Mouse (Mus musculus) liver, postnatal 0 days (tissue): ENCODE data around the gene Emc4. TPM values are rescaled to one million over a fixed set of nuclear protein-coding genes. Genes with fewer than 3 reads are reported as not detected.

Experiments used
- ATAC-seq: fragments of 200-750 bp; cut with Nextera tagmentation; 2 replicates; pipeline ENCODE4 v1.8.0; 2017; ENCODE audit warnings: mild to moderate bottlenecking, moderate library complexity
- DNase-seq: peaks from one replicate; pipeline ENCODE4 v3.0.0-alpha.2; 2016
- H3K27ac ChIP-seq: fragments of 300-500 bp; sonication (generic); 2 replicates; pipeline ENCODE4 v1.5.1; 2014; ENCODE audit warnings: antibody characterized with exemption, moderate library complexity, mild to moderate bottlenecking, low read depth
- H3K27me3 ChIP-seq: fragments of 300-500 bp; sonication (generic); 2 replicates; pipeline ENCODE4 v1.6.1; 2014; ENCODE audit warnings: low read length, control low read depth, mixed read lengths; ENCODE audit not compliant: insufficient read depth
- H3K36me3 ChIP-seq: fragments of 300-500 bp; sonication (generic); replicated peaks from 2 replicates; pipeline ENCODE4 v1.6.1; 2014; ENCODE audit warnings: mild to moderate bottlenecking, control low read depth, low read length, moderate library complexity, mixed read lengths; ENCODE audit not compliant: insufficient read depth
- H3K4me1 ChIP-seq: fragments of 300-500 bp; sonication (generic); 2 replicates; pipeline ENCODE4 v1.6.1; 2014; ENCODE audit warnings: antibody characterized with exemption, mild to moderate bottlenecking, control low read depth; ENCODE audit not compliant: insufficient read depth
- H3K4me2 ChIP-seq: fragments of 300-500 bp; sonication (generic); 2 replicates; pipeline ENCODE4 v1.6.1; 2014; ENCODE audit warnings: low read depth, mild to moderate bottlenecking, low read length, moderate library complexity, mixed read lengths
- H3K4me3 ChIP-seq: fragments of 300-500 bp; sonication (generic); 2 replicates; pipeline ENCODE4 v1.5.1; 2014; ENCODE audit warnings: low read depth, low read length
- H3K9ac ChIP-seq: fragments of 300-500 bp; sonication (generic); replicated peaks from 2 replicates; pipeline ENCODE4 v1.6.1; 2014; ENCODE audit warnings: mild to moderate bottlenecking, moderate library complexity
- H3K9me3 ChIP-seq: fragments of 300-500 bp; sonication (generic); 2 replicates; pipeline ENCODE4 v1.6.1; 2016; ENCODE audit warnings: mild to moderate bottlenecking, control low read depth, low read length, mixed read lengths
- CTCF ChIP-seq: sonication (generic); IDR thresholded peaks from 2 replicates; pipeline ENCODE4 v1.5.1; 2016; ENCODE audit warnings: antibody characterized with exemption, low read depth
- EP300 ChIP-seq: IDR thresholded peaks from 2 replicates; pipeline ENCODE4 v1.6.1; 2016; ENCODE audit warnings: antibody characterized with exemption, low read depth, mild to moderate bottlenecking
- WGBS: fragments of 180-500 bp; shearing (Covaris S2); extraction: QIAGEN DNeasy Blood & Tissue Kit; methylation state at CpG from one replicate; pipeline ENCODE4 v1.1.7; 2014; ENCODE audit not compliant: insufficient replicate concordance; 5-methylcytosine and 5-hydroxymethylcytosine counted together
- polyA plus RNA-seq: library from polyadenylated mRNA; unstranded; fragments of >200 nt; fragmentation: Nextera tagmentation; extraction: Ambion mirVana; gene quantifications from 2 replicates; pipeline ENCODE4 v1.2.1, GENCODE M21; 2015

Gene Emc4
- polyA plus RNA-seq, 1 experiment from 2014 or later: 62.9 TPM

DNA sequence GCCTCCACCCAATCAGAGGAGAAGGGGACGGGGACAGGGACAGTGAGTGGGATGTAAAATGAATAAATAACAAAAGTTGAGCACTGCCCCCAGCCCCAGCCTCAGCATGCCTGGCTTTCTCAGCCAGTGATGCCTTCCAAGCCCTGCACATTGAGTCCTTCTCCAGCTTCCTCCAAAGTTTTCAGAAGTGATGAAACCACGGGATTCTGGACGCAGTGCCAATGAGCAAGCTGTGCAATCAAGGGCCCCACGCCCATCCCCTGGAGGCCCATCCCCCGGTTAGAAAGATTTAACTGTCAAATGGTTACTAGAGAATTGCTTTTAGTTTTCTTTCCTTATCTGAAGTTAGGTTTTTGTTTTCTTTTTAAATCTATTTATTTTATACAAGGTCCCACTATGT is 2.1 kb upstream of the Emc4 start:
- Histone ChIP-seq H3K27ac (no peak overlapping the region), H3K4me2 (no peak overlapping the region), H3K9ac (no peak overlapping the region), H3K4me3 (no peak overlapping the region), H3K9me3 (no peaks in the 10 kb centered on the region), H3K27me3 (no peaks in the 10 kb centered on the region), H3K36me3 (0 out of 2 replicates have a peak, but pooled peaks cover 2% of the 10 kb centered on the region), H3K4me1 (peaks cover 14% of the 10 kb centered on the region)
- ATAC-seq (no peak), DNase-seq (peak; percentile 22)
- TF ChIP-seq EP300: no peak
- no peak for TF ChIP-seq CTCF
- 50% methylated on average over 5 of the region's 5 CpGs for WGBS

DNA sequence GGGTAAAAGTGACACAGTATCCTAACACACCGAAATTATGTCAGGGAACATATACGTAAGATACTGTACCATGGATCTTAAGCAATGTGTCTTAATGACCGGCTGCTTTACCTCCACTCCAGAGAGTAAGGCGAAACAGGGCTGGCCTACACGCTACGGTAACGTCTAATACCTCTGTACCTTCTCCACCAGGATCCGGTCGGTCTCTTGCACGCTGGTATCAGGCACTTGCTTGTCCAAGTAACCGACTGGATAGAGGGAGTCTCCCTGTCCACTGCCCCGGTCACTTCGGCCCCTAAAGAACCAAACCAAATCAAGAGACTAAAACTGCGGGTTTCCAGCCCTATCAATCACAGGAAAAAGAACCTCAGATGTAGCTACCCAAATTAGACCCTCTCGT is 605 bp downstream of the Emc4 start:
- Histone ChIP-seq H3K27ac (peak overlapping the region; percentile 87), H3K27me3 (no peaks in the 10 kb centered on the region), H3K4me1 (peaks cover 14% of the 10 kb centered on the region), H3K9ac (peak overlapping the region; percentile 93), H3K9me3 (no peaks in the 10 kb centered on the region), H3K4me2 (peak overlapping the region; percentile 90), H3K4me3 (peak overlapping the region; percentile 99), H3K36me3 (peaks cover 24% of the 10 kb centered on the region)
- WGBS: 12% methylated on average over 15 of the region's 15 CpGs
- no peak for TF ChIP-seq CTCF
- TF ChIP-seq EP300: no peak
- peak; percentile 38 for ATAC-seq
- peak; percentile 26 for DNase-seq

DNA sequence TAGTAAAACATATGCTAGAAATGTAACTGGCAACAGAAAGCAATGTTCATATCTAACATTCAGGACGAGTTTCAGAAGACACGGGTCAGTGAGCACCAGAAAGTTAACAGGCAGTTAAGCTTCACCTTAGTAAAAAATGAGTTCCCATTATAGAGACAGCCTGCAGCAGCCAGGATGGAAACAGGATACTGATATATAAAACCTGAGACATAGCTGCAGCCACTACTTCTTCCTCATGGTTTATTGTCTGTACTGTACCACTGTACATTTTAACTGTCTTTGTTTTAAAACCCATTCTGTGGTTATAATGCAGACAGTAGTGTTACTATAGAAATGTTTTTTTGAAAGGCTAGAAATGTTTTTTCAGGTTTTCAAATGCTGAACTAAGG is 7.1 kb downstream of the Emc4 start:
- H3K4me3 ChIP-seq: no peak overlapping the region
- no peak for ATAC-seq
- no peak for DNase-seq
- H3K4me1 ChIP-seq: no peaks in the 10 kb centered on the region
- WGBS: 81% methylated on average over 2 of the region's 2 CpGs
- H3K9ac ChIP-seq: no peak overlapping the region
- TF ChIP-seq CTCF (no peak), EP300 (no peak)
- H3K4me2 ChIP-seq: no peak overlapping the region
- peaks cover 77% of the 10 kb centered on the region for H3K36me3 ChIP-seq
- no peaks in the 10 kb centered on the region for H3K9me3 ChIP-seq
- no peak overlapping the region for H3K27ac ChIP-seq
- no peaks in the 10 kb centered on the region for H3K27me3 ChIP-seq

DNA sequence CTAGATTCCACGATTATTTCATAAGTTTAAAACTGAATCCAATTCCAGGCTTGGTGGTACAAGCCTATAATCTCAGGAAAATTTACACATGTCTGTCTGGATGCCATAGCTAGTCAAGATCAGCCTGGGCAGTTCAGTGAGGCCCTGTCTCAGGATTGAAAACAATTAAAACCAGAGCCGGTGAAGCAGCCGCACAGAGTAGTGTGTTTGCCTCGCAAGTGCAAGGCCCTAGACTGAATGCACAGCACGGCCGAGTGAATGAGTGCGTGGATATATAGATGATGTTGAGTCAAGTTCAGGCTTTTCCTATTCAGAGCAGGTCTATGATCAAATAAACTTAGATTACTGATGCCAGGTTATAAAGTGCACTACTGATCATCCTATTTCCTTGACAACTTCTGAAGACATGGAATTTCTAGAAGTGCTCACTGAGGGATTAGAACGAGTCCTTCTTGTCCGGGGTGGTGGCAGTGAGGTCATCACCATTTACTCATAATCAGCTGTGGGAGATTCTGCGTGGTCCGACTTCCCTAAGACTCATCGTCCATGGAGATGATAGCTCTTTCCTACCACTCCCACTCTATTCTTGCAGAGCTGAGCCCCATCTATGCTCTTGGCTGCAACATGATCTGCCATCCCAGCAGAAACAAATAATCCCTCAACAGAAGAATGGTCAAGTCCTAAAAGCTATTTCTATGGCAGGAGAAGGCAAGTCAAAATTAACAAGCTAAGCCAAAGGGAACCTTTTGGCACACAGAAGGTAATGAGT is 7.6 kb downstream of the Emc4 start:
- no peak overlapping the region for H3K4me3 ChIP-seq
- ATAC-seq: no peak
- H3K36me3 ChIP-seq: peaks cover 82% of the 10 kb centered on the region
- 90% methylated on average over 12 of the region's 12 CpGs for WGBS
- H3K27ac ChIP-seq: no peak overlapping the region
- no peak for TF ChIP-seq EP300
- TF ChIP-seq CTCF: no peak
- H3K27me3 ChIP-seq: no peaks in the 10 kb centered on the region
- H3K9me3 ChIP-seq: no peaks in the 10 kb centered on the region
- DNase-seq: no peak
- no peak overlapping the region for H3K4me2 ChIP-seq
- H3K4me1 ChIP-seq: no peaks in the 10 kb centered on the region
- H3K9ac ChIP-seq: no peak overlapping the region

DNA sequence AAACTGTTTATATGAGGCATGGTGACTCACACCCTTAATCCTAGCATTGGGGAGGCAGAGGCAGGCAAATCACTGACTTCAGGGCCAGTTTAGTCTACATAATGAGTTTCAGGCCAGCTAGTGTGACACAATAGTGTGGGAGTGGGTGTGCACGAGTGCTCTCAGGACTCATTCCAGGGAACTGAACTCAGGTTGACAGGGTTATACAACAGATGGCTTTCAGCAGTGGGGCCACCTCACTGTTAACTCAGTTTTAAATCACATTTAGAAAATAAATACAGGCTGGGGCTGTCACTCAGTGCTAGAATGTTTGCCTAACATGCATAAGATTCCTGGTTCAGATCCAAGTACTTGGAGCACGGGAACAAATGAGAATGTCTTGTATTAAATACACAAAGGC is 8.2 kb downstream of the Emc4 start:
- H3K4me2 ChIP-seq: no peak overlapping the region
- DNase-seq: no peak
- no peaks in the 10 kb centered on the region for H3K9me3 ChIP-seq
- no peak for ATAC-seq
- WGBS: 72% methylated on average over 2 of the region's 2 CpGs
- TF ChIP-seq EP300 (no peak), CTCF (no peak)
- no peak overlapping the region for H3K4me3 ChIP-seq
- no peaks in the 10 kb centered on the region for H3K4me1 ChIP-seq
- no peak overlapping the region for H3K27ac ChIP-seq
- peaks cover 84% of the 10 kb centered on the region for H3K36me3 ChIP-seq
- H3K9ac ChIP-seq: no peak overlapping the region
- no peaks in the 10 kb centered on the region for H3K27me3 ChIP-seq

DNA sequence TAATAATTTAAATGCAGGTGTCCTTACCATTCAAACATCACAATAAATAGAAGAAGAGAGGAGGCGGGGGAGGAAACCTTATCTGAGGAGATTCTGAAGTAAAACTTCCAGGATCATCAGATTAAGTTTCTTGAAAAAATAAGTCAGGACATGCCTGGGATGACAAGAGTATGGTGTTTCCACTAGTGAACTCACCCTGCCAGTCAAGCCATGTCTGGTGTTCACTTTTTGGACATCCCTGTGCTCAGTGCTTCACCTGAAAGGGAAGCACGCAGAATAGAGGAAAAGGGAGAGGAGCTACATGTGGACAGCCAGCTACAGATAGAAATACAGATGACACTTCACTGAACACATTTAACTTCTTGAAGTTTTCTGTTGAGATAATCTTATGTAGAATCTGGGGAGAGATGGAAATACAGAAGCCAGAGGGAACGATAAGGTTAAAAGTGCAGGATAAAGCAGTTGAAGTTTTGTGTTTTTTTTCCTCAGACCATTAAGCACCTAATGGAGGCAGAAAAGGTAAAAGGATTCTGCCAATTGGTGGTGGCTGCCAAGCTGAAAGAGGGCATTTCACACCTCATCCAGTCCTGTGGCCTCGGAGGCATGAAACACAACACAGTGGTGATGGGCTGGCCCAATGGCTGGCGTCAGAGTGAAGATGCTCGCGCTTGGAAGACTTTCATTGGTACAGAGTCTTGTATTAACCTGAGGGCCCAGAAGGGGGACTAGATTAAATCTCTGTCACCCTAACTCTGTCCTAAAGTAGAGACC is 14.0 kb downstream of the Emc4 start:
- Histone ChIP-seq H3K9me3 (no peaks in the 10 kb centered on the region), H3K27me3 (no peaks in the 10 kb centered on the region), H3K4me1 (no peaks in the 10 kb centered on the region), H3K4me2 (no peak overlapping the region), H3K4me3 (no peak overlapping the region), H3K9ac (no peak overlapping the region), H3K27ac (no peak overlapping the region), H3K36me3 (peaks cover 80% of the 10 kb centered on the region)
- 90% methylated on average over 7 of the region's 7 CpGs for WGBS
- ATAC-seq (no peak), DNase-seq (no peak)
- no peak for TF ChIP-seq EP300
- no peak for TF ChIP-seq CTCF
